Mouse (Mus musculus) heart, embryonic 14.5 days (tissue): ENCODE data around the gene Nap1l4. TPM values are rescaled to one million over a fixed set of nuclear protein-coding genes. Genes with fewer than 3 reads are reported as not detected.

ENCODE experiments used
- ATAC-seq: fragments of 200-750 bp; cut with Nextera tagmentation; 2 replicates; pipeline ENCODE4 v1.8.0; 2017; ENCODE audit warnings: low read depth, moderate TSS enrichment; ENCODE audit not compliant: insufficient number of reproducible peaks, insufficient read depth, low FRiP score
- H3K27ac ChIP-seq, 2 experiments: fragments of 200-500 bp in 1 of 2; fragments of 300-500 bp in 1 of 2; sonication (generic) in 1 of 2; replicated peaks in 1 of 2; 2 replicates each; pipeline ENCODE4 v1.5.1; 2012 to 2014; ENCODE audit warnings: low read depth in 2 of 2, low read length in 2 of 2, control low read depth in 1 of 2, mild to moderate bottlenecking in 1 of 2, mixed read lengths in 1 of 2; ENCODE audit not compliant: control insufficient read depth in 1 of 2, insufficient read depth in 1 of 2
- H3K27me3 ChIP-seq: fragments of 300-500 bp; sonication (generic); 2 replicates; pipeline ENCODE4 v1.6.1; 2014; ENCODE audit warnings: mild to moderate bottlenecking, low read length, control low read depth; ENCODE audit not compliant: control insufficient read depth, insufficient read depth
- H3K36me3 ChIP-seq: fragments of 300-500 bp; sonication (generic); 2 replicates; pipeline ENCODE4 v1.6.1; 2014; ENCODE audit warnings: mild to moderate bottlenecking, control low read depth, low read length, mixed read lengths; ENCODE audit not compliant: control insufficient read depth, insufficient read depth
- H3K4me1 ChIP-seq, 2 experiments: fragments of 200-500 bp in 1 of 2; fragments of 300-500 bp in 1 of 2; sonication (generic) in 1 of 2; 2 replicates each; pipeline ENCODE4 v1.6.1; 2012 to 2014; ENCODE audit warnings: low read length in 2 of 2, control low read depth in 1 of 2, mixed read lengths in 1 of 2; ENCODE audit not compliant: control insufficient read depth in 2 of 2, insufficient read depth in 2 of 2
- H3K4me2 ChIP-seq: fragments of 300-500 bp; sonication (generic); 2 replicates; pipeline ENCODE4 v1.6.1; 2014; ENCODE audit warnings: mild to moderate bottlenecking, low read length
- H3K4me3 ChIP-seq, 2 experiments: fragments of 200-500 bp in 1 of 2; fragments of 300-500 bp in 1 of 2; sonication (generic) in 1 of 2; 2 replicates each; pipeline ENCODE4 v1.5.1; 2012 to 2014; ENCODE audit warnings: low read length in 2 of 2, mild to moderate bottlenecking in 2 of 2, control low read depth in 1 of 2, low read depth in 1 of 2, moderate library complexity in 1 of 2; ENCODE audit not compliant: control insufficient read depth in 1 of 2, insufficient read depth in 1 of 2
- H3K9ac ChIP-seq: fragments of 300-500 bp; sonication (generic); 2 replicates; pipeline ENCODE4 v1.6.1; 2014; ENCODE audit warnings: mild to moderate bottlenecking, low read length
- H3K9me3 ChIP-seq: fragments of 300-500 bp; sonication (generic); 2 replicates; pipeline ENCODE4 v1.6.1; 2016; ENCODE audit warnings: low read length, control low read depth; ENCODE audit not compliant: control insufficient read depth
- WGBS: fragments of 180-500 bp; shearing (Covaris S2); extraction: QIAGEN DNeasy Blood & Tissue Kit; methylation state at CpG from one replicate; pipeline ENCODE4 v1.1.7; 2014; 5-methylcytosine and 5-hydroxymethylcytosine counted together
- polyA plus RNA-seq: library from polyadenylated mRNA; unstranded; fragments of >200 nt; fragmentation: Nextera tagmentation; extraction: Ambion mirVana; gene quantifications from 2 replicates; pipeline ENCODE4 v1.2.1, GENCODE M21; 2014

The Nap1l4 gene
- polyA plus RNA-seq, 1 experiment from 2014 or later: 114 TPM

DNA sequence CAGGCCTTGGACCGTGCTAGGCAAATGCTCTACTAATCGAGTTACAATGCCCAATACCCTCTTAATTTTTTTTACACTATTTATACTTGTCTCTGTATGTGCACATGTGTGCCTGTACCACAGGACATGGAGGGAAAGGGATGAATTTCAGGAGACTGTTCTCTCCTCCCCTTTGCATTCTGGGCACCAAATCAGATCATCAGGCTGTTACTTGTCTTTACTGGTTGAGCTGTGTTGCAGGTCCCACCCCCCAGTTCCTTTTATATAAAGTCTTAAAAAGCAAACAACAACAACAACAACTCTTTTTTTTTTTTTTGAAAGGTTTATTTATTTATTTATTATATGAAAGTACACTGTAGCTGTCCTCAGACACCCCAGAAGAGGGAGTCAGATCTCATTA lies 43.5 kb downstream of the Nap1l4 start:
- Histone ChIP-seq H3K36me3 (no peaks in the 10 kb centered on the region), H3K4me2 (no peak overlapping the region), H3K9me3 (no peaks in the 10 kb centered on the region), H3K4me3 (no peak overlapping the region), H3K27me3 (peaks cover 43% of the 10 kb centered on the region), H3K4me1 (peaks cover 6 to 7% of the 10 kb centered on the region in 2 experiments; a peak in 3 of 4 replicates), H3K9ac (no peak overlapping the region), H3K27ac (no peak overlapping the region)
- WGBS: 77% methylated on average over 2 of the region's 2 CpGs
- no peak for ATAC-seq

DNA sequence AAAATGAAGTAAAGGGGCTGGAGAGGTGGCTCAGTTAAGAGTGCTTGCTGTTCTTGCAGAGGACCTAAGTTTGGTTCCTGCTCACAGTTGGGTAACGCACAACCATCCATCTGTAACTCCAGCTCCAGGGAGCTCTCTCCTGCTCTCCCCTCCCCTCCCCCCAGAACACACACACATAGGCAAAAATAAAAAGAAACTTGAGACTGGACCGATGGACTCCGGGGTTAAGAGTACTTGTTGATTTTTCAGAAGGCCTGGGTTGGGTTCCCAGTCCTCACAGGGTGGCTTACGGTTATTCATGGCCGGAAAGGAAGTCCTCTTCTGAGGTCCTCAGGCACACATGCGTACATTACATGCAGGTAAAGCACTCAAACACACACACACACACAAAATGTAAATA lies 45.0 kb downstream of the Nap1l4 start:
- WGBS: 86% methylated on average over 6 of the region's 6 CpGs
- H3K4me3 ChIP-seq: no peak overlapping the region
- no peak overlapping the region for H3K27ac ChIP-seq
- H3K9me3 ChIP-seq: no peaks in the 10 kb centered on the region
- no peak for ATAC-seq
- peaks cover 51% of the 10 kb centered on the region for H3K27me3 ChIP-seq
- peaks cover 6 to 7% of the 10 kb centered on the region in 2 experiments; a peak in 3 of 4 replicates for H3K4me1 ChIP-seq
- no peak overlapping the region for H3K9ac ChIP-seq
- H3K36me3 ChIP-seq: no peaks in the 10 kb centered on the region
- no peak overlapping the region for H3K4me2 ChIP-seq

DNA sequence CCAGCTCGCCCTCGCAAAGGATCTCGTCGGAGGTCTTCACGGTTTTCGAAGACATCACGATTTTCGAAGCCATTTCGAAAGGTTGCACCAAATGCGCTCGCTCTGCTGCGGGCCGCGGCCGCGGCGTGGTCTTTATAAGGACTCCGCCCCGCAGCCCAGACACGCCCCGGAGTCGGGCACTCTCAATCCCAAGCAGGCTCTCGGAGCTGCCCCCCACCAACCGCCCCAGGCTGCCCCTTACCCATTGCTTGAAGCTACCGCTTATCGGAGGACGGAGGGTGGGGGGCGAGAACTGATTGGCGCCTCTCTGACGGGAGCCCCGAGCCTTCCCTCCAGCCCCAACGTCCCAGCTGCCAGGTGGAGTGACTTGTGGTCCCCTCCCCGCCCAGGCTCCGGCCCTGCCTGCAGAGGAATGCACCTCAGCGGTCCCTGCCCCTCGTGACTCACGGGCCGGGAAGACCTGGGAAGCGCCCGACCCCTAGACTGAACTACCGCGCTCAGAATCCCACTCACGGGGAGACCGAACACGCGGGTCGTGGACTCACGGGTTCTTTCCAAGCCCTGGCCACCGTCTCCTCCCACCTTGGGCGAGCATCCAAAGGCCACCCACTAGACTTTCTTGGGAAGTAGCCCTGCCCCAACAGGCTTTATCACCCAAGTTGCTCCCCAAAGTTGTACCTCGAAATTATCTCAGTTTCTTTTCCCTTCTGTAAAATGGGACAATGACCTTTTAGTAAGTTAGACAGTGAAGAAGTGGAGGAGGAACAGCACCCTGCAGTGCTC lies 46.3 kb downstream of the Nap1l4 start, which contains the start of gene Phlda2:
Phlda2 (minus strand) TSS at position 733 of the 783 bp plus-strand sequence.
- Histone ChIP-seq H3K4me2 (peak within 1 kb of the TSS; percentile 90), H3K4me1 (peaks cover 6 to 7% of the 10 kb centered on the region in 2 experiments; a peak in 3 of 4 replicates), H3K9ac (peak within 1 kb of the TSS; percentile 52; the same call in 1 of the 2 replicates), H3K9me3 (no peaks in the 10 kb centered on the region), H3K36me3 (no peaks in the 10 kb centered on the region), H3K27me3 (peaks cover 64% of the 10 kb centered on the region), H3K4me3 (peak within 1 kb of the TSS; percentile 46 to 48), H3K27ac (no peak within 1 kb of the TSS)
- 2% methylated on average over 51 of the region's 51 CpGs for WGBS
- ATAC-seq: no peak

GRCm38 (mm10) chr7:143501643-143502417 lies 47.1 kb downstream of the Nap1l4 start:
- ATAC-seq: no peak
- H3K27ac ChIP-seq: no peak overlapping the region
- H3K9me3 ChIP-seq: no peaks in the 10 kb centered on the region
- no peaks in the 10 kb centered on the region for H3K36me3 ChIP-seq
- H3K4me3 ChIP-seq: peak overlapping the region; percentile 46 to 48
- H3K27me3 ChIP-seq: peaks cover 70% of the 10 kb centered on the region
- WGBS: 2% methylated on average over 55 of the region's 55 CpGs
- H3K9ac ChIP-seq: peak overlapping the region; percentile 52; the same call in 1 of the 2 replicates
- H3K4me1 ChIP-seq: peaks cover 6 to 7% of the 10 kb centered on the region in 2 experiments; a peak in 3 of 4 replicates
- peak overlapping the region; percentile 90 for H3K4me2 ChIP-seq

DNA sequence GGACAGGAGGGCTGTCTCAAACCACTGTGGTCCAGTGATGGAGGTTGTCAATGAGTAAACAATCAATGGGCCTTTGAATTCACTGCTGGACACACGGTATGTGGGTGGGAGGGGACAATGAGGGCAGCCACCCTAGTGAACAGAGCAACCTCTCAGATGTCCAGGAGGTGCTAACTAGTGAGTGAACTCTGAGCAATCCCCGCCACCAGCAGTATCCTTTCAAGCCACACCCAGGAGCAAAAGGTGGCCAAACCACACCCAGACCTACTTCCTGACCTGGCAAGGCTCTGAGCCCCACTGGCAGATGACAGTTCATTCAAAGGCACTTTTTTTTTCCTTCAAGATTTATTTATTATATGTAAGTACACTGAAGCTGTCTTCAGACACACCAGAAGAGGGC lies 48.0 kb downstream of the Nap1l4 start:
- H3K36me3 ChIP-seq: no peaks in the 10 kb centered on the region
- no peak overlapping the region for H3K4me2 ChIP-seq
- H3K4me3 ChIP-seq: no peak overlapping the region
- 46% methylated on average over 2 of the region's 2 CpGs for WGBS
- H3K27me3 ChIP-seq: peaks cover 70% of the 10 kb centered on the region
- peaks cover 6 to 7% of the 10 kb centered on the region in 2 experiments; a peak in 3 of 4 replicates for H3K4me1 ChIP-seq
- no peaks in the 10 kb centered on the region for H3K9me3 ChIP-seq
- H3K27ac ChIP-seq: no peak overlapping the region
- no peak for ATAC-seq
- H3K9ac ChIP-seq: no peak overlapping the region

GRCm38 (mm10) chr7:143498584-143498983 lies 50.3 kb downstream of the Nap1l4 start:
- Histone ChIP-seq H3K4me3 (no peak overlapping the region), H3K9me3 (no peaks in the 10 kb centered on the region), H3K4me2 (no peak overlapping the region), H3K36me3 (no peaks in the 10 kb centered on the region), H3K4me1 (peaks cover 6 to 7% of the 10 kb centered on the region in 2 experiments; a peak in 3 of 4 replicates), H3K27ac (no peak overlapping the region), H3K9ac (no peak overlapping the region), H3K27me3 (peaks cover 61% of the 10 kb centered on the region)
- no peak; the same call in 1 of the 2 replicates for ATAC-seq
- 88% methylated on average over 4 of the region's 4 CpGs for WGBS

GRCm38 (mm10) chr7:143495104-143495961 lies 53.6 kb downstream of the Nap1l4 start:
- no peaks in the 10 kb centered on the region for H3K9me3 ChIP-seq
- peaks cover 58% of the 10 kb centered on the region for H3K27me3 ChIP-seq
- no peak for ATAC-seq
- H3K27ac ChIP-seq: no peak overlapping the region
- no peak overlapping the region for H3K4me2 ChIP-seq
- no peaks in the 10 kb centered on the region for H3K4me1 ChIP-seq
- H3K9ac ChIP-seq: no peak overlapping the region
- H3K4me3 ChIP-seq: no peak overlapping the region
- H3K36me3 ChIP-seq: no peaks in the 10 kb centered on the region
- 65% methylated on average over 8 of the region's 8 CpGs for WGBS
